Mouse (Mus musculus) adrenal gland, postnatal 10 days (tissue): ENCODE results near the gene Nxf7. TPM values are rescaled to one million over a fixed set of nuclear protein-coding genes. Genes with fewer than 3 reads are reported as not detected.
"Not testable (repeated sequence)": the region's sequence is repeated elsewhere in the genome, so short reads cannot be mapped to it uniquely, and the experiment has no call there.

Experiments
- DNase-seq: peaks from one replicate; pipeline ENCODE4 v3.0.0; 2021; ENCODE audit warnings: mixed read lengths
- long read RNA-seq, 2 experiments: library from polyadenylated mRNA; stranded (forward); transcript quantifications; one replicate each; pipeline ENCODE4 v2.0.0; 2021
- total RNA-seq, 2 experiments: library from RNA; stranded (reverse); gene quantifications; 2 replicates each; pipeline ENCODE4 v1.2.3; 2021

The Nxf7 gene
- not detected for total RNA-seq
- long read RNA-seq, experiment 1 = 0 reads
- long read RNA-seq, experiment 2 = 0 reads

DNA sequence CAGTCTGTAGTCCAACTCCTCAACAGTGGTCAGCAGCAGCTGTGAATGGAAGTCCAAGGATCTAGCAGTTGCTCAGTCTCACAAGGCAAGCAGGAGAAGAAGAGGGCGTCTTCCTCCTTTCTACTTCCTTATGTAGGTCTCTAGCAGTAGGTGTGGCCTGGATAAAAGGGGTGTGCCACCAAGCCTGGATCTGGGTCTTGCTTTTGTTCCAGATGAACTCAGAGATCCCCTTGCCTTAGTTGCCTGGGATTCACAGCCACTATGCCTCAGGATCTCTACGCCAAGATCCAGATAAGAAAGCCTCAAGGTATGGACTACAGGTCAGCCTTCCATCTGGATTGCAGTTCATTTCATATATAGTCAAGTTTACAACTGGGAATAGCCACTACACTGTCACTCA lies at the start of gene Nxf7:
Nxf7 (minus strand) TSS at position 101 of the 400 bp plus-strand sequence.
- no peak for DNase-seq

DNA sequence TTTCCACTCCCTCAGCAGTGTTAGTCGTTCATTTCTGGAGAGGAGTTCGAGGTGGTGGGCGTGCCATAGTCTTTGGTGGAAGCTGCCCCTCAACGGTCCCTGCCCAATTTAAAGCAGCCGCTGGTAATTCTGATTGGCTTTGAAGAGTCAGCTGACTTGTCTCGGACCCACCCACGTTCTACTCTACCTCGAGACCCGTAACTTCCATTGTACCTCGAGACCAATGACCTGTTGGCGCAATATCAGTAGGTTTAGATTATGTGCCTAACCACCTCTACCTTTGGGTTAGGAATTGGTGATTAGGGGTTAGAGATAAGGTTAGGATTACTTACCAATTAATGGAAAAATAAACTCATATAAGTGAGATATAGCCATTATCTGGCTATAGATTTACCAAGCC lies 29.0 kb upstream of the Nxf7 start, which contains the start of gene Prame:
Prame (minus strand) TSS at position 101 of the 400 bp plus-strand sequence.
- DNase-seq = no peak

DNA sequence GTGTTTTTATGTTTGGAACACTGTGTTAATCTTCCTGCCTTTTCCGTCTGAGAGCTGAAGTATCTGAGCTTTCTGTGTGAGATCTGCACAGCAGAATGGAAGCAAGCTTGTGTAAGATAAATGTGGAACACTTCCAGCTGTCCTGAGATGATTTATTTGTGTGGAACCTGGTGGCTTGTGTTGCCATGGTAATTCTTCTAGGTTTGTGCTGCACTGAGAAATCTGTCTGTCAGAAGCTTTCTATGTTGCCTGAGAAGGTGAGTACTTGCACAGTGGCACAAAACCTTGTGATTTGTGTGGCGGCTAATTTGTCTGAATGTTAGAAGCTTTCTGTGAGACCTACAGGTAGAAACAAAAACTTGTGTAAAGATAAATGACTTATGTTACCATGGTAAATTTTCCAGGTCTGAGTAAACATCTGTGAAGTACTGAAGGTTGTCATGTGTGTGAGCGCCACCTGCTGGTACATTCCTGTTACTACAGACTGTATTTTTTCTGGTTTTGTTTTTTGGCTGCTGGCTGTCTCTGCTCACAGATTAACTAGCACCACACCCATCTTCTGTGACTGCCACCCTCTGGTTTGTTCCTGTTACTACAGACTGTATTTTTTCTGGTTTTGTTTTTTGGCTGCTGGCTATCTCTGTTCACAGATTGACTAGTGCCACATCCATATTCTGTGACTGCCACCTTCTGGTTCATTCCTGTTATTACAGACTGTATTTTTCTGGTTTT lies 2.9 kb upstream of the Nxf7 start:
- peak; percentile 10 for DNase-seq

DNA sequence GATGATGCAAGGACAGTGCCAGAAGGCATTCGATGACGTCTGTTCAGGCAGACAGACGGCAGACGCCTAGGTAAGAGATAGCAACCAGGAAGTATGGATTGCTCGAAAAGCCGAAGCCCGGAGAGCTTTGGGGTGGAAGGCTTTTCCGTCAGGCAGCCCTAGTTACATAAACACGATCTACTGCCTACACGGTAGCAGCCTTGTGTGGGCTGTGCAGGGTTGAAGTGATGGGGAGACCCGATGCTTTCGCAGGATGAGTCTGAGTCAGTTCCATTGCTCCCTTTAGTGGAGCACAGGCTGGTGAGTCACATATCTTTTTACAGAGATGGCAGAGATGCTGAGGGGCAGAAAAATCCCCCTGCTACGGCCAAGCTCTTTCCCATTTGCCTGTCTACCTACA lies 481 bp downstream of the Nxf7 start:
- no peak for DNase-seq

DNA sequence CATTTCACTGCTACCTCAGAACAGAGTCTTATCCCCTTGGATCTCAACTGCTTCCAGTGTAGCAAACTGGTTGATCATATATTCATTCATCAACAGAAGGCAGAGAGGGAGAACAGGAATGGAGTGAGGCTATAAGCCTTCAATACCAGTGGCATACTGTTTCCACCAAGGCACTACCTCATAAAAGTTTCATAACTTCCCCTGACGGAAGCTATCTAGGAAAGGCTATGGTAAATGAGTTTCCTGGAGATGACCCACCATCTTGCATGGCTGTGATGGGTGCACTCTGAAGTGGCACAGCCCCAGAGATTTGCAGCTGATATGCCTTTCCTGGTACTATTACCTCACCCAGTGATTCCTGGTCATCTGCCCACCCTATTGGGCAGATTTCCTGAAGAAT lies 22.2 kb downstream of the Nxf7 start:
- no peak for DNase-seq

DNA sequence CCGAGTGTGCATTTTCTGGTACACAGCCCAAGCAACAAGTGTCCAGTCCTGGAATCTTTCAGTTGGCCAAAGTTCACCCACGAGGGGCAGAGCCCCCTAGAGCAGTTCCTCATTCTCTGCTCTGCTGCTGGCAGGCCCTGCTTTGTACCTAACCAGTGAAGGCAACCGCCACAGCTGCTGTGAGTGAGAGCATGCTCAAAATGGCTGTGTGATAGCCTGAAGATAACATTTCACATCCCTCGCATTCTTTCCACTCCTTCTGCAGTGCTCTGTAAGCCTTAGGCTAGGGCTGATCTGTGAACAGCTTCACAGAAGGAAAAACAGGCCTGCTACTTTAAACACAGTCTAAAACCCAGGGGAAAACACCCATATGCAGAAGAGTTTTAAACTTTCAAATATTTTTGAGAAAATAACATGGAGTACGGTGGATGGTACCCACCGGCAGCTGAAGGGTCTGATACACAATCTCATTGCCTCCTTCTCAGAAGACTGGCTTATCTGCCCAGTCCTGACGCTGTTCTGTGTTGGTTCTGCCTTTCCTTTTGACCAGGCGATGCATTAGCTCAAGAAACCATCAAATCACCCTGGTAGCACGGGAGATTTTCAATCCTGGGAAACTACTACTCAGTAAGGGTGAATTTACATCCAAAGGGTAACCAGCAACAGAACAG lies 23.5 kb downstream of the Nxf7 start:
- DNase-seq = not testable (repeated sequence)

DNA sequence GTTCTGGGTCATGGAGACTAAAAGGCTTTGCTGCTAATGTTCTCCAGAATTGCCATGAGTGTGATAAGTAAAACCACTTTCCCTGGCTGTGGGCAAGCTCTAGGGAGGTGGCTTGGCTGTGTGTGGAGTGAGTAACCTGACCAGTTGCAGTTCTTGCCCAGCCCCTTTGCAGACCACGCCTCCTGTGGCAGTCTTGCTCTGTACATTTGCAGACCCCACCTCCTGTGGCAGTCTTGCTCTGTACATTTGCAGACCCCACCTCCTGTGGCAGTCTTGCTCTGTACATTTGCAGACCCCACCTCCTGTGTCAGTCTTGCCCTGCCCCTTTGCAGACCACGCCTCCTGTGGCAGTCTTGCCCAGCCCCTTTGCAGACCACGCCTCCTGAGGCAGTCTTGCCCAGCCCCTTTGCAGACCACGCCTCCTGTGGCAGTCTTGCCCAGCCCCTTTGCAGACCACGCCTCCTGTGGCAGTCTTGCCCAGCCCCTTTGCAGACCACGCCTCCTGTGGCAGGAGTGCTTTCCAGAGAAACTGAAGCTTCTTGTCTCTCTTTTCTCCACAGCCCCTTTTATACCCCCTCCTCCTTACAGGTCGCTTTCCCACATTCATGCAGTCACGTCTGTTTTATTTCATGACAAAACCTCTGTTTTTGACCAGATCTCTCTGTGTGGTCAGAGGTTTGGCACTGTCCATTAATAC lies 24.2 kb downstream of the Nxf7 start:
- peak; percentile 18 for DNase-seq

DNA sequence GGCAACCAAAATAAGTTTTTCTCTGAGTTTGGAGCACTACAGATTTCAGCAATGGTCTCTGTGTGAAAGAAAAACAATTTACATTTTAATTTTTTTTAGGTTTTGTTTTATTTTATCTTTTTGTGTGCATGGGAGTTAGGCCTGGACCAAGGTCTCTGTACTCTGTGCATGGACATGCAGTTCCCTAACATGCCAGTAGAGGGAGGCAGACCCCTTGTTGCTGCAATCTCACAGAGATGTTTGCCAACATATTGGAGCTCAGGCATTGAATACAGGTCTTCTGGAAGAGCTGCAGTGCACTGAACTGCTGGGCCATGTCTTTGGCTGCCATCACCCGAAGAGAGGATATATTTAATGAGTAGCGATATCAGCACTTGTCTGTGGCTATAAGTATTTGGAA lies 29.1 kb downstream of the Nxf7 start:
- DNase-seq = peak; percentile 78

DNA sequence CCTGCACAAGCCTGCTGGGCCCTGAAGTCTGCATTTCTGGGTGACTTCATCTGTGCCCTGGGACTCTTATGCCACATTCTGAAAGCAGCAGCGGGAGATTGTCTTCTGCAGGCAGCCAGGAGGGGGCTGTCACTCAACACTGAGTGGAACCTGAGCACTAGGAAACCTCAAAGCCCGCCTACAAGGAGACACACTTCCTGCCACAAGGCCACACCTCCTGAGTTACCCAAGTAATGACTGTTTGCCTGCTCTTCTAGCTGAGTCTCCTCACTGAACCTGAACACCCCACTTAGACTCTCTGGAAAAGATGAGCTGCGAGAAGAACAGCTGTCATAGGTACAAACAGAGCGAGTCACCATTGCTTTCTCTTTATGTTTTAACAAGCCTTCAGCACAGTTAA lies 33.6 kb downstream of the Nxf7 start:
- not testable (repeated sequence) for DNase-seq

DNA sequence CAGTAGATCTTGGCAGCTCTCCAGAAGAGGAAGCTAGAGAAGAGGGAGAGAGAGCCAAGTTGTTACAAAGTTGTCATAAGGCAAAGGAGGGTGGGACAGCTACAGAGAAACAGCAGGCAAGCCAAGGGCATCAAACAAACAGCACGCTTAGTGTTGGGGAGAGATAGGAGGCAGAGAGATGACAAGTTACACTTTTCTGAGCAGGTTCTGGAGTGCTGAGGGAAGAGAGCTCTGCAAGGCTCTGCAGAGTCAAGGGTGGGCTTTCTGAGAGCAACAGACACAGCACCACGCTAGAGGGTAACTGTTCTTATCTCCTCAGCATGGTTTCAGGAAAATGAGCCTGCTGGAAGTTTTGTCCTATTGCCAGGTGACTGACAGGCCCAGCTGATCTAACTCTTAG lies 35.7 kb downstream of the Nxf7 start:
- DNase-seq = no peak

DNA sequence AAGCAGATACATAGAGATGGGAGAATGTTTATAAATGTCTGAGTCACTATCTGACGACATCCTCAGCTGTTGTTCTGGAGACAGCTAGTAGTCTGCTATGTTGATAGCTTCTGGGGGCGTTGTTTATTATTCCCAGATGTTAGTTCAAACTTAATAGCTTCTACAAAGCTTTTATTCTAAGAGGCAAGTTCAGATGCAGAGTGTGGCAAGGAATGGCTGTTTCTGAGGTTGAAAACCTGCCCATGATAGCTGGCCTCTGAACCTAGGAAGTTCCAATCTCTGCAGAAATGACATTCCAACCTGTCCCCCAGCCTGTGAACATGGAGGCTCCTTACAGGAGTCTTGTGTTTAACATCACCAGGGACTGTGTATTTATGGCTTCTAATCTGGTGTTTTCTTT lies 36.9 kb downstream of the Nxf7 start:
- not testable (repeated sequence) for DNase-seq

DNA sequence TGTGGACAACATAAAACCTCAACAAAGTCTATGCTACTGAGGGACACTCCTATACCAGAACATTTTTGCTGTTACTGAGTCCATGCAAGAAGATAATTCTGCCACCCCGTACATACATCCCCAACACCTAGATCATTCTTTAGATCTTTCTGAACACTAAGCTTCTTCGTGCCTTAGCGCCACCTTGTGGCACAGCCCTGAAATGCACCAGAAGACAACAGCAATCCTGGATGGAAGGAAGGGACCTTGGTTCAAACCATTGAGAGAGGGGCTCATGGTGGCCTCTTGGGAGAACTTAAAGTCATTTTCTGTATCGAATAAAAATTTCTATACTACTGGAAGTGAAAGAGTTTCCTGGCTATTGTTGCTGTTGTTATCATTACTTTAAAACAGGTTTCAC lies 37.6 kb downstream of the Nxf7 start:
- peak; percentile 51 for DNase-seq

DNA sequence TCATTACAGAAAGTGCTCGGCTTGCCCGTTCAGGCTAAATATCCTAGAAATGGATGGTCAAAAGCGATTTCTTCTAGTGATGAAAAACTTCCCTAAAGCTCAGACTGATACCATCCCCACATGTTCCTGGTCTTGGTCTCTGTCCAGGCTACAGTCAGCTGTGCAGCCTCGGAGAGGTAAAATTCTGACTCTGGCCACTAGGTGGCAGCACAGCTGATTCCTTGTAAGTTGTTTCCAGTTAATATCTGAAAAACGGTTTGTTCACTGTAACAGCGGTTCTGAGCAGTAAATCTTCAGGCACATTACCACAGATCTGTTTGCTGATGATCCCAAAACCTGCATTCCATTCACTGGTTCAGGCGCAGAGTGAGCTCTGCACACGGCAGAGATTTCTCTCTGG lies 38.9 kb downstream of the Nxf7 start:
- DNase-seq = peak; percentile 49

Other genes starting within 250 kb of the Nxf7 start
- not detected for gene Gm5128, start 225.5 kb downstream of the Nxf7 start, total RNA-seq
- not detected for gene Gm7903, start 164.9 kb downstream of the Nxf7 start, total RNA-seq
- not detected for gene AV320801, start 104.2 kb downstream of the Nxf7 start, total RNA-seq
- gene Prame, start 28.9 kb upstream of the Nxf7 start, total RNA-seq = not detected
- gene Tcp11x2, start 95.0 kb upstream of the Nxf7 start, total RNA-seq = not detected
- gene Tmsb15a, start 126.5 kb upstream of the Nxf7 start, total RNA-seq = not detected
- 10 to 100 TPM in 1 of 2 experiments, 1 to 10 TPM in 1; 9.0 to 13.9 TPM for gene Armcx5, start 144.0 kb upstream of the Nxf7 start, total RNA-seq
- gene Gprasp1, start 144.0 kb upstream of the Nxf7 start, total RNA-seq = 10 to 100 TPM; 42.7 to 57.9 TPM
- 10 to 100 TPM; 25.1 to 33.5 TPM for gene Bhlhb9, start 198.8 kb upstream of the Nxf7 start, total RNA-seq
- 10 to 100 TPM; 14.8 to 21.6 TPM for gene Gprasp2, start 240.3 kb upstream of the Nxf7 start, total RNA-seq